Mouse (Mus musculus): ENCODE measurements around the gene Prss40. TPM values are rescaled to one million over a fixed set of nuclear protein-coding genes. Genes with fewer than 3 reads are reported as not detected.

Prss40 gene
- not detected for total RNA-seq (2023)

DNA sequence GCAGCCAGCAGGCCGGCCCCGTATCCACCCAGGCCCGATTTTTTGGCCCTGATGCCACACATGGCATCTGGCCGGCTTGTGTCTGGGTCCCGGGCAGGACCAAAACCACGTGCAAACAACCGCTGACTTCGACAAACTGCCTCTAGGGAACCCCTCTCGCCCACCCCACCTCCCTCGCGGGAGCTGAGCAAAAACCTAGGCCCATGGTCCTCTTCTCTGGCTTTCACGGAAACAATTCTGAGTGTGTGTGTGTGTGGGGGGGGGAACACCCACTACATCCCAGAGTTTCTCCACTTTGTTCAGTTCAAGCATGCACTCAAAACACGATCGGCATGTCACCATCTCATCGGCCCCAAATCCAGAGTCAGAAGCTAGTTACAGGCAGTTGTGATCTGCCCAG is at the start of gene Prss40:
Gene Prss40, minus strand, starts transcription at position 101 of the 400 bp plus-strand sequence.

DNA sequence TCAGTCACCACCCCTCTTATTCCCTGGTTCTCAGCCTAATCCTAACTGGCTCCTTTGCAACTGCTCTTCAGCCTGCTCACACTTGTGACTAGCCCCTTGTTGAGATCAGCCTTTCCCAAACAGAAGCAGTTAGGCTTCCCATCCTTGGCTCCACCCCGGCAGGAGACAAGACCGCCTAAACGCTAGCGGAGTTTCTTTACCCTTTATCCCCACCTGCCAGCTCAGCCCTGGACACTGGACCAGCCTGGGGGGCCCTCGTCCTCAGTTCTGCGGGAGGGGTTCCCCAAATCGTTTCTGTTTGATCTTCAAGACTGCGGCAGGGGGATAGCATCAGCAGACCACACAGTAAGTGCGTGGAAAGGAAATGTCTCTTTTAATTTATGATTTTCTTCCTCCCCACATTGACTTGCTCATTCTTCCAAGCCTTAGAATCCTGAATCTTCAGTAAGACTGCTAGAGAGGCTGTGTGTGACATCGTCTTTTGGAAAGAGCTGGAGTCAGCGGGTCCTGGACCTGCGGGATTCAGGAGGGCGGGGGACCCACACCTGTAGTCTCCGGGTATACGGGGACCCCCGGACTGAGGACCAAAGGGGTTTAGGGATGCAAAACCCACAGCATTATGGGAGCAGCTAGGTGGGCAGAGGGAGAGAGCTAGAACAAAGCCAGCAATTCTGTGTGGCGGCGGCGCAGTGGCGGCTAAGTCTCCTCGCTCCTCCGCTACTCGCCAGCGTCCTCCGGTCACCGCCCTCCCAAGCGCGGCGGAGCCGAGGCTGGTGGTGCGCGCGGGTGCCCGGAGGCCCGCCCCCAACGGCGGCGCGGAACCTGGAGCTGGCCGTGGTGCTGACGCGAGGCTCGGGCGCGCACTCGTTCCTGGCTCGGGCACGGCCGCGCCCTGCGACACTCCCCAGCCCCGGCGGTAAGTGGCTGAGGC is 18.4 kb upstream of the Prss40 start, which contains the start of gene Amer3:
Gene Amer3, plus strand, starts transcription at position 807 of the 931 bp plus-strand sequence.

DNA sequence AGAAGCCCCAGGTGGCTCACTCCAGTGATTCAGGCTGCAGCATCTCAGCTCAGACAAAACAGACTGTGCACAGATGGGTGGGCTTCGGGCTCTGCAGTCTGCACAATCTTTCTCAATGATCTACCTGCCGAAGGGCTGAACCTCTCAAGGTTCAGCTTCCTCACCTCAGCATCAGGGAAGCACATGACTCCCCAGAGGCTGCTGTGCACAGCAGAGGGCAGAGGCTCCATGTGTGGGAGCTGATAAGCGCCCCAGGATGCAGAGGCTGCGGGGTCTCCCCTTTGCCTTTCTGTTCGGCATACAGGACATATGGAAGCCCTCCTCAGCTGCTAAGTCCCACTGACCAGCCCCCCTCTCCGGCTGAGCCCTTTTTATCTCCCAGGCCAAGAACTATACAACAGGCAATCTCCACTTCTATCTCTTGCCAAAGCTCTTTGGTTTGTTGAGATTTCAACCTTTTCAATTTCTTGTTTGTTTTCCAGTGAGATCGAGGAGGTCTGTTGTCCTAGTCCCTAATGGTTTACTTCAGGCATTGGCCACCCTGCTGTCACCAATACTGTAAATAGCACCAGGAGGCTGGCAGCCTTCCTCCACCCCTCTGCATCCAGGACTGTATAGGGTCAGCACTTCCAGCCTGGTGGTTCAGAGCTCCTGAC is 25.6 kb downstream of the Prss40 start, which contains the start of gene Cfc1:
Gene Cfc1, plus strand, starts transcription at position 606 of the 656 bp plus-strand sequence.

Other genes with a start within 250 kb of the Prss40 start
- 10 to 100 TPM; 23.4 to 24.4 TPM for gene Ccdc115, start 121.3 kb downstream of the Prss40 start, total RNA-seq (2023)
- 100 to 1,000 TPM in 1 of 2 experiments, 10 to 100 TPM in 1; 97.9 to 108 TPM for gene Imp4, start 121.1 kb downstream of the Prss40 start, total RNA-seq (2023)
- 100 to 1,000 TPM; 202 to 215 TPM for gene Ptpn18, start 101.2 kb downstream of the Prss40 start, total RNA-seq (2023)
- gene Prss39, start 62.5 kb downstream of the Prss40 start, total RNA-seq (2023) = not detected
- gene Cfc1, start 25.3 kb downstream of the Prss40 start, total RNA-seq (2023) = not detected
- not detected for gene Amer3, start 18.7 kb upstream of the Prss40 start, total RNA-seq (2023)

Measured in T-cell, adult 66 days (primary cell).